Mouse (Mus musculus) frontal cortex, postnatal 10 days (tissue): ENCODE measurements around the gene Map4.
A peak's percentile ranks its signal among the peaks of the same experiment; 100 is the strongest.

Source experiments
- DNase-seq, 2 experiments: peaks; one replicate each; pipeline ENCODE4 v3.0.0; 2022; ENCODE audit warnings: low spot score in 2 of 2, mixed read lengths in 1 of 2

Map4 gene

GRCm38 (mm10) chr9:110131525-110132197 is 200.4 kb downstream of the Map4 start:
- DNase-seq: peak; percentile 98 to 99

GRCm38 (mm10) chr9:110132201-110132605 is 200.9 kb downstream of the Map4 start:
- DNase-seq: peak in 1 of 2 experiments; percentile 26

- no peak for DNase-seq
These were observed 201.7 kb downstream of the Map4 start for GRCm38 (mm10) chr9:110132921-110133320.
